Mouse (Mus musculus) CH12.LX (cell line): ENCODE data around the gene Osbpl5. TPM values are rescaled to one million over a fixed set of nuclear protein-coding genes. Genes with fewer than 3 reads are reported as not detected.
"Not testable (repeated sequence)": the region's sequence is repeated elsewhere in the genome, so short reads cannot be mapped to it uniquely, and the experiment has no call there.

Experiments
- DNase-seq: peaks from one replicate; pipeline ENCODE4 v3.0.0-alpha.2; 2013; ENCODE audit errors: extremely low read depth
- H3K27ac ChIP-seq: 2 replicates; pipeline ENCODE4 v1.5.1; 2012; ENCODE audit warnings: low read depth, mild to moderate bottlenecking, control low read depth, moderate library complexity; ENCODE audit not compliant: insufficient read depth
- H3K27me3 ChIP-seq: replicated peaks from 2 replicates; pipeline ENCODE3; 2012; ENCODE audit warnings: inconsistent platforms
- H3K36me3 ChIP-seq, 2 experiments: replicated peaks in 1 of 2; 2 replicates each; pipeline versions ENCODE3 to v1.6.1; 2012; ENCODE audit warnings: inconsistent platforms in 1 of 2, low read length in 1 of 2, mild to moderate bottlenecking in 1 of 2, mixed read lengths in 1 of 2, moderate library complexity in 1 of 2; ENCODE audit not compliant: control insufficient read depth in 1 of 2, insufficient read depth in 1 of 2
- H3K4me1 ChIP-seq, 2 experiments: 2 replicates each; pipeline ENCODE4 v1.6.1; 2012; ENCODE audit warnings: inconsistent platforms in 1 of 2, moderate library complexity in 1 of 2; ENCODE audit not compliant: insufficient read depth in 2 of 2, control insufficient read depth in 1 of 2
- H3K4me2 ChIP-seq: 2 replicates; pipeline ENCODE4 v1.6.1; 2012; ENCODE audit warnings: low read depth, mild to moderate bottlenecking, control low read depth; ENCODE audit not compliant: poor library complexity, insufficient read depth, severe bottlenecking
- H3K4me3 ChIP-seq, 3 experiments: fragments of 150-350 bp in 1 of 3; sonication (generic) in 1 of 3; replicated peaks in 1 of 3; 2 replicates each; pipeline versions ENCODE3 to v1.5.1; 2011 to 2012; ENCODE audit warnings: low read depth in 2 of 3, low read length in 2 of 3, mild to moderate bottlenecking in 2 of 3, moderate library complexity in 2 of 3, control low read depth in 1 of 3, improper control_type of control experiment in 1 of 3, inconsistent platforms in 1 of 3, mixed read lengths in 1 of 3; ENCODE audit not compliant: poor library complexity in 1 of 3
- H3K79me2 ChIP-seq: replicated peaks from 2 replicates; pipeline ENCODE4 v1.6.1; 2012; ENCODE audit warnings: mild to moderate bottlenecking, moderate library complexity; ENCODE audit not compliant: control insufficient read depth, poor library complexity, insufficient read depth, severe bottlenecking; ENCODE audit errors: extremely low read depth
- H3K9ac ChIP-seq: 2 replicates; pipeline ENCODE4 v1.6.1; 2012; ENCODE audit warnings: low read depth, mild to moderate bottlenecking, control low read depth, moderate library complexity; ENCODE audit not compliant: insufficient read depth
- H3K9me3 ChIP-seq: replicated peaks from 2 replicates; pipeline ENCODE3; 2012; ENCODE audit warnings: low read length, inconsistent platforms, mixed read lengths
- HCFC1 ChIP-seq: IDR thresholded peaks from 2 replicates; pipeline ENCODE4 v1.6.1; 2012; ENCODE audit warnings: low read depth, mild to moderate bottlenecking, inconsistent platforms, low read length, improper control_type of control experiment
- KAT2A ChIP-seq: IDR thresholded peaks from 2 replicates; pipeline ENCODE4 v1.6.1; 2012; ENCODE audit warnings: low read length, improper control_type of control experiment, inconsistent platforms; ENCODE audit not compliant: insufficient replicate concordance
- MAFK ChIP-seq: IDR thresholded peaks from 2 replicates; pipeline ENCODE4 v1.6.1; 2011; ENCODE audit warnings: low read length, improper control_type of control experiment; ENCODE audit not compliant: insufficient replicate concordance
- MAZ ChIP-seq: IDR thresholded peaks from 2 replicates; pipeline ENCODE4 v1.6.1; 2012; ENCODE audit warnings: low read depth, mild to moderate bottlenecking, inconsistent platforms, low read length, improper control_type of control experiment, moderate library complexity
- POLR2A ChIP-seq: IDR thresholded peaks from 2 replicates; pipeline ENCODE4 v1.6.1; 2011; ENCODE audit warnings: low read depth, mild to moderate bottlenecking, improper control_type of control experiment, low read length
- SMC3 ChIP-seq: IDR thresholded peaks from 2 replicates; pipeline ENCODE4 v1.6.1; 2011; ENCODE audit warnings: low read depth, low read length, improper control_type of control experiment
- dilution Hi-C: fragments of 300-500 bp; cut with MboI; formaldehyde crosslinking; loops from 2 replicates; pipeline ENCODE4 v1.14.3; 2020; ENCODE audit warnings: low sequenced_read_pairs; ENCODE audit not compliant: extremely low pct_unique_long_range_greater_than_20kb, extremely low pct_ligation_motif_present
- in situ Hi-C: fragments of 300-500 bp; cut with MboI; formaldehyde crosslinking; loops from 3 replicates; pipeline ENCODE4 v1.14.3; 2019; ENCODE audit warnings: low sequenced_read_pairs, low pct_ligation_motif_present, low pct_unique_long_range_greater_than_20kb, mixed read lengths
- polyA plus RNA-seq: library from polyadenylated mRNA; unstranded; fragments of >175 nt; gene quantifications from 2 replicates; pipeline ENCODE4 v1.2.1, GENCODE M21; 2012; ENCODE audit warnings: low read depth; ENCODE audit not compliant: insufficient read length
- total RNA-seq, 2 experiments: library from RNA; depleted of rRNA; stranded (reverse); fragments of 300-350 nt in 1 of 2; fragments of >200 nt in 1 of 2; gene quantifications; 2 replicates each; pipeline ENCODE4 v1.2.3; 2012 to 2014

The Osbpl5 gene
- total and polyA plus RNA-seq, 3 experiments: 1.1 to 2.2 (median 1.7) TPM

DNA sequence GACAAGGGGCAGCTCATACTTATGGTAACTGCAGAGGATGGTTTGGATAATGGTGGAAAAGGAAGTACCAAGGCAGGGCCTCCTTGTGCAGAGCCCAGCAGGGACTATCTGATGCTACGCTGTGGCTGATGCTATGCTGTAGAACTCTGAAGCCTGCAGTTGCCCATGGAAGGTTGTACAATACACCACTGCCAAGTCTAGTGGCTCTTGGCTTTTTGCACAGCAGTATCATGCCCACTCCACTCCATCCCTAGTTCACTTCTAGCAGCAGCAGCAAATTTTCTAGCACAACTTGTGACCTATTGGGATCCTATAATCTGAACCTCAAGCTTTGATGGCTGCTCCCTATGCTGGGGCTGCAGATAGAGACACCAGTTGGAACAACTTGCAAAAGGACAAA, 75.2 kb downstream of the Osbpl5 start:
- Histone ChIP-seq H3K9ac (no peak overlapping the region), H3K9me3 (no peaks in the 10 kb centered on the region), H3K4me2 (no peak overlapping the region), H3K79me2 (no peaks in the 10 kb centered on the region), H3K27ac (no peak overlapping the region), H3K4me1 (peaks cover 0 to 5% of the 10 kb centered on the region in 2 experiments; a peak in 1 of 4 replicates), H3K36me3 (no peaks in the 10 kb centered on the region), H3K4me3 (no peak overlapping the region), H3K27me3 (no peaks in the 10 kb centered on the region)
- in situ Hi-C loops: no loop called here
- dilution Hi-C loops: no loop called here
- DNase-seq: no peak
- TF ChIP-seq MAFK (no peak), MAZ (no peak), POLR2A (no peak), HCFC1 (no peak), KAT2A (no peak), SMC3 (no peak)

DNA sequence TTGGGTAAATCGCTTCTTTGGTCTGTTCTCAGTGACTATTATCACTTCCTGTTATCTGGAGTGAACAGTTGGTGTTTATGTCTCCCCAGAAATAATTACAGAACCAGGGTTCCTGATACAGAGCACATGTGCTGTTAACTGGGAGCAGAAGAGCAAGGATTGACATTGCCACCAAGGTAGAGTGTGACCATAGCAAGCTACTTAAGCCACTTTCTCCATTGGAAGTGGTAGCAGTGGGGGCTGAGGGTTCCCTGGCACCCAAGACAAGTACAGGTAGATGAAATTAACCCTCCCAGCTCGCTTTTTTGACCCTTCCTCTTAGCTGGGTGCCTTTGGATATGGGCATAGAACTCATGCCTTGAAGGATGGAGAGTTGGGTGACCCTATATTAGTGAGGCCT, 75.9 kb downstream of the Osbpl5 start:
- H3K79me2 ChIP-seq, H3K27me3 ChIP-seq, H3K27ac ChIP-seq, H3K4me1 ChIP-seq, DNase-seq, H3K4me2 ChIP-seq, H3K36me3 ChIP-seq, H3K9ac ChIP-seq, in situ Hi-C loops, H3K4me3 ChIP-seq, H3K9me3 ChIP-seq, dilution Hi-C loops: not testable (repeated sequence)

DNA sequence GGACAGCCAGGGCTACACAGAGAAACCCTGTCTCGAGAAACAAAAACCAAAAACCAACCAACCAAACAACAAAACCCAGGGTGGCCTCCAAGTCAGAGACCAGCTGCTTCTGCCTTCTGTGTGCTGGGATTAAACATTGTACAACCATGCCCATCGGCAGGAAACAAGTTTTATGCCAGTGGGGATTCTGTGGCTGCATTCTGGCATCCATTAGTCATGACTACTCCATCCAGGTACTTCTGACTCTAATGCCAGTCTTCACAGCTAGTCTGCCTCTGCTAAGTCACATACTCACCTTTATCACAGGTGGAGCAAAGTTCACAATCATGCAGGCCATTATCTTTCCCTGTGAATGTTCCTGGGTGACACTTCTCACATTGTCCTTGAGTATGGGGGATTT, 77.1 kb downstream of the Osbpl5 start:
- H3K79me2 ChIP-seq, H3K9ac ChIP-seq, dilution Hi-C loops, H3K36me3 ChIP-seq, H3K4me1 ChIP-seq, DNase-seq, H3K27me3 ChIP-seq, H3K4me2 ChIP-seq, in situ Hi-C loops, H3K9me3 ChIP-seq, H3K27ac ChIP-seq, H3K4me3 ChIP-seq: not testable (repeated sequence)
